Mouse (Mus musculus): ENCODE measurements at regions not wholly inside any gene's neighbourhood (a gene's known extent, or its start where the extent isn't known, plus 50 kb on each side); places are given as distances from the start of the nearest gene placed in this dataset.
A peak's percentile ranks its signal among the peaks of the same experiment; 100 is the strongest.

DNA sequence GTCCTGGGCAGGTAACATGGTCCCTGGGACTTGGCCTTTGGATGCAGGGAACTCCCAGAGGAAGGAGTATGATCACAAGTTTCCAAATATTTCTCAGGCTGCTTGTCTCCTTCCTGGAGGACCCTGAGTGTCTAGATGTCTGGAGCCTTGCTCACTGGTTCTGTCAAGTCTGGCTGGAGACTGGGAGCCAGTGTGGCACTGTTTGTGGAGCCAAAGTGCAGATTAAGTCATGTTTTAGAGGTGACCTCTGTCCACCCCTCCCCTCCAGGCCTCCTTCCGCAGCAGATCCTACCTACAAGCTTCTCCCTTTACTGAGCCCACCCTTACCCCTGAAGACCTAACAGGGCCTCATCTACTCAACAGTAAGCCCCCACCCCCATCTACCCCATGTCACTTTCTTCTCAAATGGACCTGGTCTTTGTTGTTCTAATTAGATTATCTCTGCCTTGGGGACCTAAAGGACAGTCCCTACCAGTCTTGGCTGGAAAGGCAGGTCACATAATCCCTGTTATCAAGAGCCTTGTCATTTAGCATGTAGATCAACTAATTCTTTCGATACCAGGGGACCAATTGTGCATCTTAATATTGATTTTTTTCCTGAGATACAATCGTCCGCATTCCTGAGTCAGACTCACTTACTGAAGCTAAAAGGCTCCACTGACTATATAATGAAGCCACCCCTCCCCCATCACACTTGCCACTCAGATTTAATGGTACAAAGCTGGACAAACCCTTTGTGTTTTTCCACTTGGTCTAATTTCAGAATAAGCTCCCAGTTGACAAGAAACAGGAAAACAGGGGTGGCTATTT, 148.2 kb upstream of the Tbx20 start:
- Histone ChIP-seq H3K36me3 (ENCODE audit: control insufficient read depth, insufficient read depth, low read length) (no peaks in the 10 kb centered on the region), H3K4me1 (ENCODE audit: control insufficient read depth, insufficient read depth, low read length) (peaks cover 5% of the 10 kb centered on the region; the same call in 1 of the 2 replicates), H3K27ac (replicated peaks; ENCODE audit: insufficient read depth, low read depth, low read length) (no peak overlapping the region), H3K27me3 (ENCODE audit: control insufficient read depth, insufficient read depth, low read length) (no peaks in the 10 kb centered on the region), H3K4me3 (ENCODE audit: insufficient read depth, low read depth, low read length) (no peak overlapping the region), H3K9ac (ENCODE audit: low read depth, low read length) (no peak overlapping the region), H3K79me2 (ENCODE audit: control insufficient read depth, insufficient read depth, low read length) (no peaks in the 10 kb centered on the region)
- DNase-seq (ENCODE audit: extremely low read depth, low read depth, low spot score) = peak; percentile 71
- WGBS = 59% methylated on average over 4 of the region's 4 CpGs
- TF ChIP-seq CTCF (IDR thresholded peaks at IDR 0.05; ENCODE audit: low read depth, low read length) (no peak), POLR2A (IDR thresholded peaks at IDR 0.05; ENCODE audit: extremely low read depth, insufficient read depth, low read length) (no peak)

DNA sequence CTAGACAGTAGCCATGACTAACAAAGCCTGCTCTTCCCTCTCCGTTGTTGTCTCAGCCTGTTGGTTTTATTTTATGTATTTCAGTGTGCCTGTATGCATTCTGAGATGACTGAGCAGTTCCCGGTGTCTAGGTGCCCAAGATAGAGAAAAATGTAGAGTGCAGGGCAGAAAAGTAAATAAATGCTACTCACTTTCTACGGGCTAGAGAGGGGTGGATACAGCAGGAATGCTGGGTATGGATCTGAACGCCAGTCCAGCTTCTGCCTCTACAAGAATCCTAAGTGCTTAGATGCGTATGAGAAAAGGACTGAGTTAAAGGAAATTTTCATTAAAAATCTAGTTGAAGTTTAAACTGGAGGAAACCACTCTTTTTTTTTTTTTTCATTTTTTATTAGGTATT, 149.4 kb upstream of the Tbx20 start:
- Histone ChIP-seq H3K27ac (replicated peaks; ENCODE audit: insufficient read depth, low read depth, low read length) (no peak overlapping the region), H3K27me3 (ENCODE audit: control insufficient read depth, insufficient read depth, low read length) (no peaks in the 10 kb centered on the region), H3K4me3 (ENCODE audit: insufficient read depth, low read depth, low read length) (no peak overlapping the region), H3K9ac (ENCODE audit: low read depth, low read length) (no peak overlapping the region), H3K4me1 (ENCODE audit: control insufficient read depth, insufficient read depth, low read length) (peaks cover 5% of the 10 kb centered on the region; the same call in 1 of the 2 replicates), H3K36me3 (ENCODE audit: control insufficient read depth, insufficient read depth, low read length) (no peaks in the 10 kb centered on the region), H3K79me2 (ENCODE audit: control insufficient read depth, insufficient read depth, low read length) (no peaks in the 10 kb centered on the region)
- no peak for DNase-seq (ENCODE audit: extremely low read depth, low read depth, low spot score)
- WGBS = 90% methylated on average over 5 of the region's 5 CpGs
- TF ChIP-seq POLR2A (IDR thresholded peaks at IDR 0.05; ENCODE audit: extremely low read depth, insufficient read depth, low read length) (no peak), CTCF (IDR thresholded peaks at IDR 0.05; ENCODE audit: low read depth, low read length) (no peak)

DNA sequence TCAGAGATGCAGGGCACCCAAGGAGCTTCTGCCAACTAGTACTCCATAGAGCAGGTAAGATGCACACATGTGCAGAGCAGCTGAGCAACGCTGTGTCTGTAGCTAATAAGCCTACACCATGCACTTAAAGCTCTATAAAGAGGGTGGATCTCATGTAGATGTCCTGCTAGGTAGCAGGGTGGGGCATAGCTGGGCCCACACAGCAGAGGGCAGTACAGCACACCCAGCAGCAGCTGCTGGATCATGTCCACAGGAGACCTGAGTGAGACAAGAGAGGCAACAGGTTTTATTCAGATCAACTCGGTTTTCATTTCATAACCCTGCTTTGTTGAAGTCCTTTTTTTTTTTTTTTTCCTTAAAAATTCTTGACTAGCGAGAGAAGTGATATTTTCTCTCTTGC, 151.5 kb upstream of the Gm10181 start:
- TF ChIP-seq CTCF (IDR thresholded peaks at IDR 0.05; ENCODE audit: low read depth, low read length) (peak; percentile 75), POLR2A (IDR thresholded peaks at IDR 0.05; ENCODE audit: extremely low read depth, insufficient read depth, low read length) (no peak)
- Histone ChIP-seq H3K36me3 (ENCODE audit: control insufficient read depth, insufficient read depth, low read length) (no peaks in the 10 kb centered on the region), H3K4me3 (ENCODE audit: insufficient read depth, low read depth, low read length) (no peak overlapping the region), H3K27me3 (ENCODE audit: control insufficient read depth, insufficient read depth, low read length) (no peaks in the 10 kb centered on the region), H3K27ac (replicated peaks; ENCODE audit: insufficient read depth, low read depth, low read length) (no peak overlapping the region), H3K79me2 (ENCODE audit: control insufficient read depth, insufficient read depth, low read length) (no peaks in the 10 kb centered on the region), H3K9ac (ENCODE audit: low read depth, low read length) (no peak overlapping the region), H3K4me1 (ENCODE audit: control insufficient read depth, insufficient read depth, low read length) (no peaks in the 10 kb centered on the region)
- 54% methylated on average over 3 of the region's 3 CpGs for WGBS
- DNase-seq (ENCODE audit: extremely low read depth, low read depth, low spot score) = no peak

DNA sequence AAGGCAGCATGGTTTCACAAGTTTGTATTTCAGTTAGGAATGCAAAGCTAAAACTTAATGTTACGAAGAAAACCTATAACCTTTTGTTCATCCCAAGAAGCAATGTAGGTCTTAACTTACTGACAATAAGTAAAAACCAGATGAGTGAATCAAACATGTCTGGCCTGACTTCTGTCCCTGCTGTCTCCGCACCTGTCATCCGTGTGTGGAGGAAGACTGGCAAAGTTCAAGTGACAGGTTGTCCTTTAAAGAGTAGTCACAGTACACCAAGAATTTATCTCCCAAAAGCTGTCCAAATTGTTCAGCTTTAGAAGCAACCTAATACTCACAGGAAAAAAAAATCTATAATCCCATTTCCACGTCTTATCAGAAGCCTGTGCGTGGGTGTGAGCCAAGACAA, 146.3 kb upstream of the Gm10181 start:
- no peak for DNase-seq (ENCODE audit: extremely low read depth, low read depth, low spot score)
- no peak overlapping the region for H3K9ac ChIP-seq (ENCODE audit: low read depth, low read length)
- H3K4me3 ChIP-seq (ENCODE audit: insufficient read depth, low read depth, low read length) = no peak overlapping the region
- H3K79me2 ChIP-seq (ENCODE audit: control insufficient read depth, insufficient read depth, low read length) = no peaks in the 10 kb centered on the region
- no peaks in the 10 kb centered on the region for H3K36me3 ChIP-seq (ENCODE audit: control insufficient read depth, insufficient read depth, low read length)
- TF ChIP-seq CTCF (IDR thresholded peaks at IDR 0.05; ENCODE audit: low read depth, low read length) (no peak), POLR2A (IDR thresholded peaks at IDR 0.05; ENCODE audit: extremely low read depth, insufficient read depth, low read length) (no peak)
- no peak overlapping the region for H3K27ac ChIP-seq (replicated peaks; ENCODE audit: insufficient read depth, low read depth, low read length)
- H3K27me3 ChIP-seq (ENCODE audit: control insufficient read depth, insufficient read depth, low read length) = no peaks in the 10 kb centered on the region
- H3K4me1 ChIP-seq (ENCODE audit: control insufficient read depth, insufficient read depth, low read length) = no peaks in the 10 kb centered on the region
- WGBS = 61% methylated on average over 5 of the region's 5 CpGs

DNA sequence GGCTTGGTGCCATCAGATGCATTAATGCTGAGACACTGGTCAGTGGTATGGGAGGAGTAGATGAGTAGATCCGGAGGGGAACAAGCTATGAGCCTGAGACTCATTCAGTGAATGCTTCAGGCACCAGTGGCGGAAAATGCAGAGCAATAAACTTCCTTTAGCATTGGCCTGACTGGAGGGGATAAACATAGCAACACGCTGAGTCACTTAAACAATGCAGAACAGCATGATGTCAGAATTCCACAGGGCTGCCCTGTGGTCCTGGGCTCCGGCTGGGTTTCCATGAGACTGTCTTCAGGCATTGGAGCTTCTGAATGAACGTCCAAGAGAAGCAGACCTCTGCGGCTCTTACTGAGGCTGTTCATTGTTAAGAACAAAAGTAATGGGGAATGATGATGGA, 145.4 kb upstream of the Gm10181 start:
- WGBS = 60% methylated on average over 6 of the region's 6 CpGs

DNA sequence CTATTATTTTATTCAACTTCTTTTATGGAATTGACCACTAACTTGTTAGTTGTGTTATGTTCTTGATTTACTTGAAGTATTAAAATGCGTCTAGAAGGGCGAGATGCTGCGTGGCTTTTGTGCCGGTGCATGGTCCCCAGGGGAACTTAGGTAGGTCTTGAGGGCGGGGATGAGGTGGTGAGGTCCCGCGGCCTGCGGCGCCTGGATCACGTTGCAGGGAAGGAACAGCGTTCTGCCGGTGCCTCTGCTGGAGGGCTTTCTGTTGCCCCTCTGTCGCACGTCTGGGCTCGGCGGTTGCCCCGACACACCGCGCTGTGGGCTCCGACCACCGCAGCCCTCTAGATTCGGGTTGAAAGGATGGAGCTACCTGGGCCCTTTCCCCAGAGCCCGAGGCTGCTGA, 136.7 kb upstream of the Gm10181 start:
- Histone ChIP-seq H3K4me3 (ENCODE audit: insufficient read depth, low read depth, low read length) (no peak overlapping the region), H3K36me3 (ENCODE audit: control insufficient read depth, insufficient read depth, low read length) (no peaks in the 10 kb centered on the region), H3K27me3 (ENCODE audit: control insufficient read depth, insufficient read depth, low read length) (no peaks in the 10 kb centered on the region; the same call in 1 of the 2 replicates), H3K9ac (ENCODE audit: low read depth, low read length) (no peak overlapping the region), H3K79me2 (ENCODE audit: control insufficient read depth, insufficient read depth, low read length) (no peaks in the 10 kb centered on the region), H3K27ac (replicated peaks; ENCODE audit: insufficient read depth, low read depth, low read length) (no peak overlapping the region), H3K4me1 (ENCODE audit: control insufficient read depth, insufficient read depth, low read length) (no peaks in the 10 kb centered on the region)
- TF ChIP-seq CTCF (IDR thresholded peaks at IDR 0.05; ENCODE audit: low read depth, low read length) (no peak), POLR2A (IDR thresholded peaks at IDR 0.05; ENCODE audit: extremely low read depth, insufficient read depth, low read length) (no peak)
- no peak for DNase-seq (ENCODE audit: extremely low read depth, low read depth, low spot score)
- 38% methylated on average over 23 of the region's 23 CpGs for WGBS

More for the DNA sequence above, 145.4 kb upstream of the Gm10181 start:
- H3K27ac ChIP-seq (replicated peaks; ENCODE audit: insufficient read depth, low read depth, low read length) = no peak overlapping the region
- H3K9ac ChIP-seq (ENCODE audit: low read depth, low read length) = no peak overlapping the region
- H3K4me3 ChIP-seq (ENCODE audit: insufficient read depth, low read depth, low read length) = no peak overlapping the region
- H3K79me2 ChIP-seq (ENCODE audit: control insufficient read depth, insufficient read depth, low read length) = no peaks in the 10 kb centered on the region
- no peak for TF ChIP-seq POLR2A (IDR thresholded peaks at IDR 0.05; ENCODE audit: extremely low read depth, insufficient read depth, low read length)
- TF ChIP-seq CTCF (IDR thresholded peaks at IDR 0.05; ENCODE audit: low read depth, low read length) = no peak
- H3K36me3 ChIP-seq (ENCODE audit: control insufficient read depth, insufficient read depth, low read length) = no peaks in the 10 kb centered on the region
- no peaks in the 10 kb centered on the region for H3K27me3 ChIP-seq (ENCODE audit: control insufficient read depth, insufficient read depth, low read length)
- no peaks in the 10 kb centered on the region for H3K4me1 ChIP-seq (ENCODE audit: control insufficient read depth, insufficient read depth, low read length)
- DNase-seq (ENCODE audit: extremely low read depth, low read depth, low spot score) = no peak

Measured in liver, adult 2 months (tissue).